ENCODE assay signal across 12 mouse cellular contexts in genomic region chr2:33717821-33718351, GRCm38 (mm10).
A peak's percentile ranks its signal among the peaks of the same experiment; 100 is the strongest.
DNase-seq lines count a peak whose midpoint lies in the region; ATAC-seq and TF ChIP-seq lines count a peak whose summit lies in the region.
"Had no signal": no experiment of that assay in that cellular context is flagged by ENCODE, and none has a peak within 500 bp of the region (broad histone marks: within the 10 kb centered on the region; RNA-seq: fewer than 3 reads in every experiment).

No protein-coding gene starts in this region.

- H3K9ac ChIP-seq in neural tube, embryonic 11.5 days (ENCODE audit: low read length): no peak overlapping the region
- no peak overlapping the region for H3K9ac ChIP-seq in hindbrain, postnatal 0 days (replicated peaks; ENCODE audit: low read length)
- H3K9ac ChIP-seq in stomach, embryonic 15.5 days: no peak overlapping the region

- 19% methylated on average over 21 of the region's 21 CpGs for WGBS in heart, embryonic 10.5 days
- WGBS in neural tube, embryonic 11.5 days: 19% methylated on average over 21 of the region's 21 CpGs
- WGBS in hindbrain, postnatal 0 days: 11% methylated on average over 21 of the region's 21 CpGs
- 15% methylated on average over 21 of the region's 21 CpGs for WGBS in stomach, embryonic 15.5 days

- no peak for DNase-seq in heart, embryonic 10.5 days (ENCODE audit: low spot score)
- DNase-seq in heart, postnatal 25 days (ENCODE audit: low spot score): no peak
- DNase-seq in neural tube, embryonic 11.5 days (ENCODE audit: low spot score): no peak
- no peak for DNase-seq in neural tube, embryonic 10.5 days (ENCODE audit: extremely low spot score, low spot score)
- DNase-seq in hindbrain, postnatal 0 days (ENCODE audit: low spot score): no peak
- no peak for DNase-seq in frontal cortex, postnatal 25 days (ENCODE audit: low spot score in 2 of 2)
- DNase-seq: adrenal gland, adult 2 months; lung, postnatal 4 days; thymus, adult 18-20 months had no signal

- H3K36me3 ChIP-seq in heart, embryonic 10.5 days: no peaks in the 10 kb centered on the region
- no peaks in the 10 kb centered on the region for H3K36me3 ChIP-seq in neural tube, embryonic 11.5 days (ENCODE audit: control insufficient read depth, insufficient read depth, low read length)
- no peaks in the 10 kb centered on the region for H3K36me3 ChIP-seq in hindbrain, postnatal 0 days (ENCODE audit: insufficient read depth, low read length)
- no peaks in the 10 kb centered on the region for H3K36me3 ChIP-seq in stomach, embryonic 15.5 days

- intact Hi-C loops in heart, postnatal 25 days (cut with DNase I): no loop called here

- no peak overlapping the region for H3K27ac ChIP-seq in heart, embryonic 10.5 days
- H3K27ac ChIP-seq in neural tube, embryonic 11.5 days (ENCODE audit: low read depth, low read length): no peak overlapping the region
- no peak overlapping the region for H3K27ac ChIP-seq in hindbrain, postnatal 0 days
- H3K27ac ChIP-seq in stomach, embryonic 15.5 days: no peak overlapping the region
- H3K27ac ChIP-seq: layer of hippocampus, adult 2 months had no signal

- ATAC-seq in neural tube, embryonic 11.5 days (ENCODE audit: insufficient read depth, low FRiP score, low TSS enrichment): no peak
- ATAC-seq in hindbrain, postnatal 0 days: no peak
- ATAC-seq in stomach, embryonic 15.5 days (ENCODE audit: insufficient read depth, low FRiP score, low read depth): no peak
- ATAC-seq in activated CD4-positive, CD25-positive, alpha-beta regulatory T cell, adult 4 months: no peak

- peak overlapping the region; percentile 15 for H3K4me2 ChIP-seq in neural tube, embryonic 11.5 days (ENCODE audit: low read depth)
- H3K4me2 ChIP-seq in hindbrain, postnatal 0 days (ENCODE audit: low read depth, low read length): peak overlapping the region; percentile 30
- peak overlapping the region; percentile 45 for H3K4me2 ChIP-seq in stomach, embryonic 15.5 days

- H3K4me1 ChIP-seq in heart, embryonic 10.5 days: peaks cover 54% of the 10 kb centered on the region
- peaks cover 28% of the 10 kb centered on the region for H3K4me1 ChIP-seq in neural tube, embryonic 11.5 days (ENCODE audit: control insufficient read depth, insufficient read depth, low read length)
- H3K4me1 ChIP-seq in hindbrain, postnatal 0 days (ENCODE audit: insufficient read depth, low read length): peaks cover 17% of the 10 kb centered on the region; the same call in 1 of the 2 replicates
- H3K4me1 ChIP-seq in stomach, embryonic 15.5 days: peaks cover 21% of the 10 kb centered on the region; the same call in 1 of the 2 replicates

- peaks cover 53% of the 10 kb centered on the region for H3K27me3 ChIP-seq in heart, embryonic 10.5 days (ENCODE audit: insufficient read depth, poor library complexity, severe bottlenecking)
- H3K27me3 ChIP-seq in neural tube, embryonic 11.5 days (ENCODE audit: control insufficient read depth, insufficient read depth, low read length): no peaks in the 10 kb centered on the region
- peaks cover 4% of the 10 kb centered on the region; the same call in 1 of the 2 replicates for H3K27me3 ChIP-seq in hindbrain, postnatal 0 days (ENCODE audit: insufficient read depth, low read length)
- H3K27me3 ChIP-seq in stomach, embryonic 15.5 days (replicated peaks): peaks cover 18% of the 10 kb centered on the region

- H3K9me3 ChIP-seq in heart, embryonic 10.5 days: no peaks in the 10 kb centered on the region
- no peaks in the 10 kb centered on the region for H3K9me3 ChIP-seq in neural tube, embryonic 11.5 days (ENCODE audit: control insufficient read depth, low read length)
- H3K9me3 ChIP-seq in hindbrain, postnatal 0 days (ENCODE audit: low read length): no peaks in the 10 kb centered on the region
- no peaks in the 10 kb centered on the region for H3K9me3 ChIP-seq in stomach, embryonic 15.5 days

- TF ChIP-seq CTCF in hindbrain, postnatal 0 days (IDR thresholded peaks at IDR 0.05; ENCODE audit: low read depth): no peak

- peak overlapping the region; percentile 29 for H3K4me3 ChIP-seq in heart, embryonic 10.5 days
- no peak overlapping the region for H3K4me3 ChIP-seq in neural tube, embryonic 11.5 days (ENCODE audit: low read depth, low read length)
- H3K4me3 ChIP-seq in hindbrain, postnatal 0 days (ENCODE audit: low read length): no peak overlapping the region
- H3K4me3 ChIP-seq in stomach, embryonic 15.5 days (replicated peaks): no peak overlapping the region
- H3K4me3 ChIP-seq: layer of hippocampus, adult 2 months had no signal
